Mouse (Mus musculus) CH12.LX (cell line): ENCODE measurements around the gene Immp2l. TPM values are rescaled to one million over a fixed set of nuclear protein-coding genes. Genes with fewer than 3 reads are reported as not detected.

ENCODE experiments used
- DNase-seq: peaks from one replicate; pipeline ENCODE4 v3.0.0-alpha.2; 2013; ENCODE audit errors: extremely low read depth
- H3K27ac ChIP-seq: 2 replicates; pipeline ENCODE4 v1.5.1; 2012; ENCODE audit warnings: low read depth, mild to moderate bottlenecking, control low read depth, moderate library complexity; ENCODE audit not compliant: insufficient read depth
- H3K27me3 ChIP-seq: replicated peaks from 2 replicates; pipeline ENCODE3; 2012; ENCODE audit warnings: inconsistent platforms
- H3K36me3 ChIP-seq, 2 experiments: replicated peaks in 1 of 2; 2 replicates each; pipeline versions ENCODE3 to v1.6.1; 2012; ENCODE audit warnings: inconsistent platforms in 1 of 2, low read length in 1 of 2, mild to moderate bottlenecking in 1 of 2, mixed read lengths in 1 of 2, moderate library complexity in 1 of 2; ENCODE audit not compliant: control insufficient read depth in 1 of 2, insufficient read depth in 1 of 2
- H3K4me1 ChIP-seq, 2 experiments: 2 replicates each; pipeline ENCODE4 v1.6.1; 2012; ENCODE audit warnings: inconsistent platforms in 1 of 2, moderate library complexity in 1 of 2; ENCODE audit not compliant: insufficient read depth in 2 of 2, control insufficient read depth in 1 of 2
- H3K4me2 ChIP-seq: 2 replicates; pipeline ENCODE4 v1.6.1; 2012; ENCODE audit warnings: low read depth, mild to moderate bottlenecking, control low read depth; ENCODE audit not compliant: poor library complexity, insufficient read depth, severe bottlenecking
- H3K4me3 ChIP-seq, 3 experiments: fragments of 150-350 bp in 1 of 3; sonication (generic) in 1 of 3; replicated peaks in 1 of 3; 2 replicates each; pipeline versions ENCODE3 to v1.5.1; 2011 to 2012; ENCODE audit warnings: low read depth in 2 of 3, low read length in 2 of 3, mild to moderate bottlenecking in 2 of 3, moderate library complexity in 2 of 3, control low read depth in 1 of 3, improper control_type of control experiment in 1 of 3, inconsistent platforms in 1 of 3, mixed read lengths in 1 of 3; ENCODE audit not compliant: poor library complexity in 1 of 3
- H3K79me2 ChIP-seq: replicated peaks from 2 replicates; pipeline ENCODE4 v1.6.1; 2012; ENCODE audit warnings: mild to moderate bottlenecking, moderate library complexity; ENCODE audit not compliant: control insufficient read depth, poor library complexity, insufficient read depth, severe bottlenecking; ENCODE audit errors: extremely low read depth
- H3K9ac ChIP-seq: 2 replicates; pipeline ENCODE4 v1.6.1; 2012; ENCODE audit warnings: low read depth, mild to moderate bottlenecking, control low read depth, moderate library complexity; ENCODE audit not compliant: insufficient read depth
- H3K9me3 ChIP-seq: replicated peaks from 2 replicates; pipeline ENCODE3; 2012; ENCODE audit warnings: low read length, inconsistent platforms, mixed read lengths
- BHLHE40 ChIP-seq: IDR thresholded peaks from 2 replicates; pipeline ENCODE4 v1.6.1; 2011; ENCODE audit warnings: mild to moderate bottlenecking, low read depth, low read length, improper control_type of control experiment
- CHD1 ChIP-seq: IDR thresholded peaks from 2 replicates; pipeline ENCODE4 v1.6.1; 2012; ENCODE audit warnings: low read depth, low read length, improper control_type of control experiment, inconsistent platforms
- CHD2 ChIP-seq: IDR thresholded peaks from 2 replicates; pipeline ENCODE4 v1.6.1; 2011; ENCODE audit warnings: low read length, improper control_type of control experiment
- CTCF ChIP-seq, 2 experiments: IDR thresholded peaks in 1 of 2; conservative IDR thresholded peaks in 1 of 2; 2 replicates each; pipeline ENCODE4 v1.5.1; 2011 to 2012; ENCODE audit warnings: low read depth in 2 of 2, low read length in 2 of 2, improper control_type of control experiment in 1 of 2, inconsistent platforms in 1 of 2, mild to moderate bottlenecking in 1 of 2, moderate library complexity in 1 of 2
- E2F4 ChIP-seq: IDR thresholded peaks from 2 replicates; pipeline ENCODE4 v1.6.1; 2011; ENCODE audit warnings: low read depth, low read length, improper control_type of control experiment; ENCODE audit not compliant: insufficient replicate concordance
- EP300 ChIP-seq: IDR thresholded peaks from 2 replicates; pipeline ENCODE4 v1.6.1; 2011; ENCODE audit warnings: low read length, improper control_type of control experiment
- ETS1 ChIP-seq: conservative IDR thresholded peaks from 2 replicates; pipeline ENCODE4 v1.6.1; 2012; ENCODE audit warnings: low read depth, mild to moderate bottlenecking, inconsistent platforms, low read length, improper control_type of control experiment, moderate library complexity
- JUN ChIP-seq: IDR thresholded peaks from 2 replicates; pipeline ENCODE4 v1.6.1; 2011; ENCODE audit warnings: low read depth, mild to moderate bottlenecking, low read length, improper control_type of control experiment, moderate library complexity; ENCODE audit not compliant: insufficient read depth
- KAT2A ChIP-seq: IDR thresholded peaks from 2 replicates; pipeline ENCODE4 v1.6.1; 2012; ENCODE audit warnings: low read length, improper control_type of control experiment, inconsistent platforms; ENCODE audit not compliant: insufficient replicate concordance
- MAFK ChIP-seq: IDR thresholded peaks from 2 replicates; pipeline ENCODE4 v1.6.1; 2011; ENCODE audit warnings: low read length, improper control_type of control experiment; ENCODE audit not compliant: insufficient replicate concordance
- MAZ ChIP-seq: IDR thresholded peaks from 2 replicates; pipeline ENCODE4 v1.6.1; 2012; ENCODE audit warnings: low read depth, mild to moderate bottlenecking, inconsistent platforms, low read length, improper control_type of control experiment, moderate library complexity
- MEF2A ChIP-seq: IDR thresholded peaks from 2 replicates; pipeline ENCODE4 v1.6.1; 2014; ENCODE audit warnings: low read depth, mild to moderate bottlenecking, inconsistent platforms, low read length, improper control_type of control experiment, borderline replicate concordance
- NRF1 ChIP-seq: IDR thresholded peaks from 2 replicates; pipeline ENCODE4 v1.6.1; 2014; ENCODE audit warnings: low read depth, mild to moderate bottlenecking, inconsistent platforms, low read length, improper control_type of control experiment, moderate library complexity
- RCOR1 ChIP-seq: conservative IDR thresholded peaks from 2 replicates; pipeline ENCODE4 v1.6.1; 2012; ENCODE audit warnings: low read depth, mild to moderate bottlenecking, inconsistent platforms, low read length, improper control_type of control experiment
- SMC3 ChIP-seq: IDR thresholded peaks from 2 replicates; pipeline ENCODE4 v1.6.1; 2011; ENCODE audit warnings: low read depth, low read length, improper control_type of control experiment
- TCF12 ChIP-seq: IDR thresholded peaks from 2 replicates; pipeline ENCODE4 v1.6.1; 2014; ENCODE audit warnings: low read depth, mild to moderate bottlenecking, inconsistent platforms, low read length, improper control_type of control experiment
- UBTF ChIP-seq: IDR thresholded peaks from 2 replicates; pipeline ENCODE4 v1.6.1; 2012; ENCODE audit warnings: low read depth, mild to moderate bottlenecking, inconsistent platforms, low read length, improper control_type of control experiment, moderate library complexity
- ZC3H11A ChIP-seq: IDR thresholded peaks from 2 replicates; pipeline ENCODE4 v1.6.1; 2012; ENCODE audit warnings: low read depth, mild to moderate bottlenecking, inconsistent platforms, low read length, improper control_type of control experiment
- ZKSCAN1 ChIP-seq: IDR thresholded peaks from 2 replicates; pipeline ENCODE4 v1.6.1; 2012; ENCODE audit warnings: low read depth, inconsistent platforms, low read length, improper control_type of control experiment, borderline replicate concordance
- ZMIZ1 ChIP-seq: IDR thresholded peaks from 2 replicates; pipeline ENCODE4 v1.6.1; 2012; ENCODE audit warnings: low read depth, mild to moderate bottlenecking, inconsistent platforms, low read length, improper control_type of control experiment
- dilution Hi-C: fragments of 300-500 bp; cut with MboI; formaldehyde crosslinking; loops from 2 replicates; pipeline ENCODE4 v1.14.3; 2020; ENCODE audit warnings: low sequenced_read_pairs; ENCODE audit not compliant: extremely low pct_unique_long_range_greater_than_20kb, extremely low pct_ligation_motif_present
- in situ Hi-C: fragments of 300-500 bp; cut with MboI; formaldehyde crosslinking; loops from 3 replicates; pipeline ENCODE4 v1.14.3; 2019; ENCODE audit warnings: low sequenced_read_pairs, low pct_ligation_motif_present, low pct_unique_long_range_greater_than_20kb, mixed read lengths
- polyA plus RNA-seq: library from polyadenylated mRNA; unstranded; fragments of >175 nt; gene quantifications from 2 replicates; pipeline ENCODE4 v1.2.1, GENCODE M21; 2012; ENCODE audit warnings: low read depth; ENCODE audit not compliant: insufficient read length
- total RNA-seq, 2 experiments: library from RNA; depleted of rRNA; stranded (reverse); fragments of 300-350 nt in 1 of 2; fragments of >200 nt in 1 of 2; gene quantifications; 2 replicates each; pipeline ENCODE4 v1.2.3; 2012 to 2014

The Immp2l gene
- total and polyA plus RNA-seq, 3 experiments, result 4.8 to 16.5 (median 9.9) TPM

DNA sequence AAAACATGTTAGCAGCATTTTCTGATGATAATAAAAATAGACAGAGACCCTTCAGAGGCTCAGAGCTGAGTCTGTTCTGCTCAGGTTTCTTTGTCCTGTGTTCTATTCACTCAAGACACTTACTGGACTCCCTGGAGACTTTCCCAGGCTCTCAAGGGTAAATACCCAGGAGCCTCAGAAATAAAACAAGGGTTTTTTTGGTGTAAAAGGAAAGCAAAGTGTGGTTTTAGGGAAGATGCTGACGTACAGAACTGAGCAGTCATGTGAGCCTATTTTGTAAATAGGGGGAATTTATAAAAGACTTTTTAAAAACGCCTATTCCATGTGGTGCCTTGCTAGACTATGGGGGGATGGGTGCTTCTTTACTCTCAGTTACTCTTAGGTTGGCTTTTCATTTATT lies 502.8 kb downstream of the Immp2l start:
- H3K4me3 ChIP-seq, result no peak overlapping the region
- H3K9me3 ChIP-seq, result no peaks in the 10 kb centered on the region
- no peak overlapping the region for H3K27ac ChIP-seq
- H3K27me3 ChIP-seq, result no peaks in the 10 kb centered on the region
- H3K36me3 ChIP-seq, result no peaks in the 10 kb centered on the region
- H3K4me1 ChIP-seq, result peaks cover 0 to 45% of the 10 kb centered on the region in 2 experiments; a peak in 2 of 4 replicates
- in situ Hi-C loops, result no loop called here
- dilution Hi-C loops, result no loop called here
- 0 out of 2 replicates have a peak overlapping the region, but pooled peaks have one; percentile 13 for H3K4me2 ChIP-seq
- TF ChIP-seq ZC3H11A (no peak), ZKSCAN1 (no peak), UBTF (no peak), JUN (no peak), KAT2A (no peak), NRF1 (no peak), SMC3 (no peak), MEF2A (peak; percentile 63; the same call in 1 of the 2 replicates), ZMIZ1 (no peak), MAFK (no peak), CHD2 (no peak), EP300 (0 out of 2 replicates have a peak, but pooled peaks have one; percentile 36), BHLHE40 (peak; percentile 68; the same call in 1 of the 2 replicates), TCF12 (no peak), ETS1 (peak; percentile 31; the same call in 1 of the 2 replicates)
- TF ChIP-seq, all 38 proteins: peak for 4
- Histone ChIP-seq H3K9ac (no peak overlapping the region), H3K79me2 (no peaks in the 10 kb centered on the region)
- peak; percentile 58 for DNase-seq

DNA sequence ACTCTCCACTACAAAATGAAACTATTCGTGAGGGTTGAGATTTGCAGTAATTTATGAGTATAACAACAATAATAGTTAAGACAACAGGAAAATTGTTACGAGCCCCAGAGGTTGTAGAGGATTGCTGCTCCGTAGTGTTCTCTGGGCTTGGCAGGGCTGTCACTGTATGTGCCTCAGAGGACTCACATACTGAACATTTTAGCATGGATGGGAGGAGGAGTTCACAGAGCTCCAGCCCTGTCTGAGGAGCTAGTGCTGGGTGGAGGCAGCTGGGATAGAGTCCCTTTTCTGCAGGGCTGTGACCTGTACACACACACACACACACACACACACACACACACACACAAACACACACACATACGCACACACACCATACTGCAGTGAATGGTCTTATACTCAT lies 504.5 kb downstream of the Immp2l start:
- peaks cover 0 to 41% of the 10 kb centered on the region in 2 experiments; a peak in 2 of 4 replicates for H3K4me1 ChIP-seq
- H3K79me2 ChIP-seq, result no peaks in the 10 kb centered on the region
- TF ChIP-seq ETS1, result no peak
- TF ChIP-seq MAZ, result no peak
- no peak for TF ChIP-seq CTCF (conservative IDR thresholded peaks at IDR 0.05 in 1 of 2, IDR thresholded peaks at IDR 0.05 in 1 of 2; ENCODE audit: low read depth in 2 of 2, low read length in 2 of 2)
- no peak for TF ChIP-seq CHD1
- TF ChIP-seq E2F4, result no peak
- TF ChIP-seq BHLHE40, result no peak
- TF ChIP-seq KAT2A, result no peak
- TF ChIP-seq JUN, result no peak
- TF ChIP-seq ZC3H11A, result no peak
- TF ChIP-seq RCOR1, result no peak
- TF ChIP-seq MAFK, result no peak
- no peak for TF ChIP-seq ZMIZ1
- H3K4me2 ChIP-seq, result no peak overlapping the region
- no peak overlapping the region for H3K9ac ChIP-seq
- DNase-seq, result no peak
- H3K27me3 ChIP-seq, result no peaks in the 10 kb centered on the region
- in situ Hi-C loops (no loop called here), dilution Hi-C loops (no loop called here)
- H3K27ac ChIP-seq, result no peak overlapping the region
- H3K4me3 ChIP-seq, result no peak overlapping the region
- no peaks in the 10 kb centered on the region for H3K36me3 ChIP-seq
- no peaks in the 10 kb centered on the region for H3K9me3 ChIP-seq
